18 mouse cellular contexts compared by ENCODE assay signal in genomic region chr2:56909096-56909865, GRCm38 (mm10).
"Had no signal": no experiment of that assay in that cellular context is flagged by ENCODE, and none has a peak within 500 bp of the region (broad histone marks: within the 10 kb centered on the region; RNA-seq: fewer than 3 reads in every experiment).

No protein-coding gene starts in this region.

- H3K4me3 ChIP-seq: midbrain, embryonic 10.5 days; midbrain, embryonic 12.5 days; myocyte; neural tube, embryonic 13.5 days; neural tube, embryonic 15.5 days had no signal

- H3K9ac ChIP-seq: lung, embryonic 14.5 days; midbrain, embryonic 12.5 days; neural tube, embryonic 13.5 days; neural tube, embryonic 15.5 days had no signal

- H3K27ac ChIP-seq: midbrain, embryonic 10.5 days; midbrain, embryonic 12.5 days; neural tube, embryonic 13.5 days; neural tube, embryonic 15.5 days had no signal

- H3K4me1 ChIP-seq: midbrain, embryonic 10.5 days; midbrain, embryonic 12.5 days; neural tube, embryonic 13.5 days; neural tube, embryonic 15.5 days had no signal

- DNase-seq: lung, adult 18-20 months; lung, embryonic 14.5 days; lung, postnatal 10 days; lung, postnatal 4 days; midbrain, embryonic 14.5 days; retina, postnatal 1 day; right cerebral cortex, adult 18-20 months; right cerebral cortex, postnatal 25 days; right cerebral cortex, postnatal 4 days; spleen, adult 18-20 months; thymus, adult 2 months; thymus, postnatal 25 days; thymus, postnatal 4 days had no signal

- H3K9me3 ChIP-seq: midbrain, embryonic 10.5 days; midbrain, embryonic 12.5 days; neural tube, embryonic 13.5 days; neural tube, embryonic 15.5 days had no signal

- H3K36me3 ChIP-seq: midbrain, embryonic 10.5 days; midbrain, embryonic 12.5 days; neural tube, embryonic 13.5 days; neural tube, embryonic 15.5 days had no signal
